Mouse (Mus musculus) heart, postnatal 4 days (tissue): ENCODE results near the gene H2al1f. TPM values are rescaled to one million over a fixed set of nuclear protein-coding genes. Genes with fewer than 3 reads are reported as not detected.

Experiments used
- total RNA-seq, 2 experiments: library from RNA; stranded (reverse); gene quantifications; 2 replicates each; pipeline ENCODE4 v1.2.3; 2021

The H2al1f gene
- total RNA-seq, 2 experiments from 2014 or later: not detected

Other genes starting within 250 kb of the H2al1f start
- not detected for gene H2al1a, start 15.9 kb upstream of the H2al1f start, total RNA-seq
- gene H2al1b, start 12.7 kb upstream of the H2al1f start, total RNA-seq: not detected
- gene H2al1c, start 9.5 kb upstream of the H2al1f start, total RNA-seq: not detected
- not detected for gene H2al1d, start 6.3 kb upstream of the H2al1f start, total RNA-seq
- not detected for gene H2al1e, start 3.2 kb upstream of the H2al1f start, total RNA-seq
- not detected for gene H2al1g, start 3.1 kb downstream of the H2al1f start, total RNA-seq
- not detected for gene H2al1h, start 6.3 kb downstream of the H2al1f start, total RNA-seq
- gene H2al1i, start 9.5 kb downstream of the H2al1f start, total RNA-seq: not detected
- not detected for gene H2al1j, start 12.7 kb downstream of the H2al1f start, total RNA-seq